ENCODE assay signal across 28 mouse cellular contexts in genomic region chr11:75395611-75396010, GRCm38 (mm10). TPM values are rescaled to one million over a fixed set of nuclear protein-coding genes. Genes with fewer than 3 reads are reported as not detected.
DNase-seq lines count a peak whose midpoint lies in the region; ATAC-seq and TF ChIP-seq lines count a peak whose summit lies in the region.
"Had no signal": no experiment of that assay in that cellular context is flagged by ENCODE, and none has a peak within 500 bp of the region (broad histone marks: within the 10 kb centered on the region; RNA-seq: fewer than 3 reads in every experiment).

No protein-coding gene starts in this region.

- ATAC-seq in common myeloid progenitor, adult 5-6 weeks (replicated peaks; ENCODE audit: low read depth, poor library complexity, severe bottlenecking), result 0 out of 2 replicates have a peak, but pooled peaks have one; percentile 29
- ATAC-seq in forebrain, embryonic 13.5 days, result no peak
- ATAC-seq: activated CD4-positive, CD25-positive, alpha-beta regulatory T cell, adult 4 months; CD4-positive, CD25-positive, alpha-beta regulatory T cell, adult 4 months; forebrain, embryonic 15.5 days; intestine, postnatal 0 days had no signal

- H3K27me3 ChIP-seq in forebrain, embryonic 13.5 days, result no peaks in the 10 kb centered on the region
- H3K27me3 ChIP-seq: embryonic facial prominence, embryonic 12.5 days; embryonic facial prominence, embryonic 15.5 days; forebrain, embryonic 15.5 days; hindbrain, embryonic 12.5 days; hindbrain, embryonic 15.5 days had no signal

- no peak overlapping the region for H3K4me3 ChIP-seq in gastrocnemius, adult 2 months
- H3K4me3 ChIP-seq in forebrain, embryonic 13.5 days, result no peak overlapping the region
- H3K4me3 ChIP-seq: embryonic facial prominence, embryonic 12.5 days; embryonic facial prominence, embryonic 15.5 days; forebrain, embryonic 15.5 days; heart, adult 2 months; heart, embryonic 10.5 days; hindbrain, embryonic 12.5 days; hindbrain, embryonic 15.5 days had no signal

- H3K4me2 ChIP-seq in forebrain, embryonic 13.5 days, result no peak overlapping the region
- H3K4me2 ChIP-seq: embryonic facial prominence, embryonic 12.5 days; embryonic facial prominence, embryonic 15.5 days; forebrain, embryonic 15.5 days; hindbrain, embryonic 12.5 days; hindbrain, embryonic 15.5 days had no signal

- WGBS in forebrain, embryonic 13.5 days, result 98% methylated on average over 1 of the region's 1 CpGs

- intact Hi-C loops in gastrocnemius, adult 2 months (cut with DNase I), result no loop called here

- no peaks in the 10 kb centered on the region; the same call in 1 of the 2 replicates for H3K9me3 ChIP-seq in forebrain, embryonic 13.5 days (replicated peaks)
- H3K9me3 ChIP-seq: embryonic facial prominence, embryonic 12.5 days; embryonic facial prominence, embryonic 15.5 days; forebrain, embryonic 15.5 days; heart, embryonic 10.5 days; hindbrain, embryonic 12.5 days; hindbrain, embryonic 15.5 days had no signal

- peaks cover 8% of the 10 kb centered on the region; the same call in 1 of the 2 replicates for H3K4me1 ChIP-seq in forebrain, embryonic 13.5 days
- H3K4me1 ChIP-seq: embryonic facial prominence, embryonic 12.5 days; embryonic facial prominence, embryonic 15.5 days; hindbrain, embryonic 12.5 days; hindbrain, embryonic 15.5 days had no signal

- H3K9ac ChIP-seq in forebrain, embryonic 13.5 days, result no peak overlapping the region
- H3K9ac ChIP-seq: embryonic facial prominence, embryonic 12.5 days; embryonic facial prominence, embryonic 15.5 days; forebrain, embryonic 15.5 days; hindbrain, embryonic 12.5 days; hindbrain, embryonic 15.5 days had no signal

- 0 out of 2 replicates have a peak, but pooled peaks cover 10% of the 10 kb centered on the region for H3K36me3 ChIP-seq in forebrain, embryonic 13.5 days (ENCODE audit: poor library complexity, severe bottlenecking)
- H3K36me3 ChIP-seq: forebrain, embryonic 15.5 days; hindbrain, embryonic 15.5 days had no signal

- no peak for TF ChIP-seq CTCF in gastrocnemius, adult 2 months (IDR thresholded peaks at IDR 0.05)

- H3K27ac ChIP-seq in gastrocnemius, adult 2 months, result peak overlapping the region; percentile 43; the same call in 1 of the 2 replicates
- H3K27ac ChIP-seq in forebrain, embryonic 13.5 days, result no peak overlapping the region
- H3K27ac ChIP-seq: embryonic facial prominence, embryonic 12.5 days; embryonic facial prominence, embryonic 15.5 days; forebrain, embryonic 15.5 days; heart, adult 2 months; heart, embryonic 10.5 days; hindbrain, embryonic 12.5 days; hindbrain, embryonic 15.5 days had no signal

- DNase-seq in gastrocnemius, adult 2 months, result no peak
- DNase-seq in gastrocnemius, postnatal 25 days, result no peak
- DNase-seq in 3134 (ENCODE audit: extremely low read depth, insufficient read length, low spot score), result peak; percentile 13
- no peak for DNase-seq in kidney, adult 9 months
- DNase-seq: adrenal gland, adult 8-10 months; adrenal gland, postnatal 25 days; cerebellum, adult 11-12 months; cerebellum, adult 8-10 months; cerebellum, postnatal 10 days; cerebellum, postnatal 36 days; gastrocnemius, postnatal 10 days; heart, adult 2 months had no signal

RNA-seq across cellular contexts. Expression of gene Serpinf1, which starts 26.9 kb away (rescaled TPM):
- 100 to 1,000 TPM in 1 of 2 experiments, 10 to 100 TPM in 1; 55.5 to 168 TPM for total RNA-seq in gastrocnemius, adult 2 months (2021)
- 10 to 100 TPM; 98.5 to 98.7 TPM for total RNA-seq in gastrocnemius, postnatal 25 days (2021)
- total RNA-seq in common myeloid progenitor, adult 5-6 weeks (2017), result 76.0 and 77.8 TPM in 2 replicates
- polyA plus RNA-seq in forebrain, embryonic 13.5 days (2015; fragmentation: Nextera tagmentation; extraction: Ambion mirVana), result 15.5 and 19.0 TPM in 2 replicates

RNA-seq across cellular contexts. Expression of gene Serpinf2, which starts 43.8 kb away (rescaled TPM):
- total RNA-seq in gastrocnemius, adult 2 months (2021), result not detected
- not detected for total RNA-seq in gastrocnemius, postnatal 25 days (2021)
- 0.32 TPM in 1 of 2 replicates, not detected in the other for total RNA-seq in common myeloid progenitor, adult 5-6 weeks (2017)
- 0.42 TPM in 1 of 2 replicates, not detected in the other for polyA plus RNA-seq in forebrain, embryonic 13.5 days (2015; fragmentation: Nextera tagmentation; extraction: Ambion mirVana)
- total RNA-seq: adrenal gland, postnatal 25 days; heart, adult 2 months; heart, postnatal 25 days; hematopoietic stem cell, adult 5-6 weeks had no signal
- polyA plus RNA-seq: activated CD4-positive, CD25-positive, alpha-beta regulatory T cell, adult 4 months; forebrain, embryonic 11.5 days; forebrain, embryonic 15.5 days; heart, embryonic 14.5 days; heart, postnatal 0 days; hindbrain, embryonic 12.5 days had no signal

RNA-seq across cellular contexts. Expression of gene Smyd4, which starts 47.4 kb away (rescaled TPM):
- total RNA-seq in gastrocnemius, adult 2 months (2021), result 1 to 10 TPM; 4.0 to 4.3 TPM
- 1 to 10 TPM; 2.5 to 4.4 TPM for total RNA-seq in gastrocnemius, postnatal 25 days (2021)
- 6.5 and 7.4 TPM in 2 replicates for total RNA-seq in common myeloid progenitor, adult 5-6 weeks (2017)
- 17.7 and 17.8 TPM in 2 replicates for polyA plus RNA-seq in forebrain, embryonic 13.5 days (2015; fragmentation: Nextera tagmentation; extraction: Ambion mirVana)

RNA-seq across cellular contexts. Expression of gene Rpa1, which starts 47.5 kb away (rescaled TPM):
- 10 to 100 TPM; 60.4 to 62.5 TPM for total RNA-seq in gastrocnemius, adult 2 months (2021)
- 10 to 100 TPM; 54.8 to 57.9 TPM for total RNA-seq in gastrocnemius, postnatal 25 days (2021)
- 139 and 158 TPM in 2 replicates for total RNA-seq in common myeloid progenitor, adult 5-6 weeks (2017)
- polyA plus RNA-seq in forebrain, embryonic 13.5 days (2015; fragmentation: Nextera tagmentation; extraction: Ambion mirVana), result 99.6 and 110 TPM in 2 replicates

RNA-seq across cellular contexts. Expression of gene Wdr81, which starts 58.9 kb away (rescaled TPM):
- 1 to 10 TPM; 4.9 to 6.4 TPM for total RNA-seq in gastrocnemius, adult 2 months (2021)
- total RNA-seq in gastrocnemius, postnatal 25 days (2021), result 1 to 10 TPM; 4.7 to 5.7 TPM
- total RNA-seq in common myeloid progenitor, adult 5-6 weeks (2017), result 8.4 and 8.6 TPM in 2 replicates
- polyA plus RNA-seq in forebrain, embryonic 13.5 days (2015; fragmentation: Nextera tagmentation; extraction: Ambion mirVana), result 5.0 and 5.6 TPM in 2 replicates
